Mouse (Mus musculus) embryonic facial prominence, embryonic 10.5 days (tissue): ENCODE results near the gene Aco2. TPM values are rescaled to one million over a fixed set of nuclear protein-coding genes. Genes with fewer than 3 reads are reported as not detected.

Experiments
- DNase-seq: peaks from one replicate; pipeline ENCODE4 v3.0.0-alpha.2; 2017; ENCODE audit warnings: low spot score
- H3K27ac ChIP-seq: fragments of 300-500 bp; sonication (generic); replicated peaks from 2 replicates; pipeline ENCODE4 v1.5.1; 2016; ENCODE audit warnings: mild to moderate bottlenecking
- H3K27me3 ChIP-seq: fragments of 300-500 bp; sonication (generic); replicated peaks from 2 replicates; pipeline ENCODE4 v1.6.1; 2016; ENCODE audit warnings: low read depth, mild to moderate bottlenecking; ENCODE audit not compliant: poor library complexity, severe bottlenecking
- H3K36me3 ChIP-seq: fragments of 300-500 bp; sonication (generic); replicated peaks from 2 replicates; pipeline ENCODE4 v1.6.1; 2016; ENCODE audit warnings: mild to moderate bottlenecking, moderate library complexity
- H3K4me1 ChIP-seq: fragments of 300-500 bp; sonication (generic); 2 replicates; pipeline ENCODE4 v1.6.1; 2016
- H3K4me3 ChIP-seq: fragments of 300-500 bp; sonication (generic); 2 replicates; pipeline ENCODE4 v1.5.1; 2016; ENCODE audit warnings: mild to moderate bottlenecking, moderate library complexity
- H3K9me3 ChIP-seq: fragments of 300-500 bp; sonication (generic); 2 replicates; pipeline ENCODE4 v1.6.1; 2016; ENCODE audit warnings: mild to moderate bottlenecking
- WGBS: fragments of 180-500 bp; shearing (Covaris S2); methylation state at CpG from one replicate; pipeline ENCODE4 v1.1.7; 2016; 5-methylcytosine and 5-hydroxymethylcytosine counted together
- polyA plus RNA-seq: library from polyadenylated mRNA; unstranded; fragments of >200 nt; fragmentation: Nextera tagmentation; extraction: Ambion mirVana; gene quantifications from 2 replicates; pipeline ENCODE4 v1.2.1, GENCODE M21; 2016

The Aco2 gene
- polyA plus RNA-seq, 1 experiment from 2014 or later: 153 TPM

DNA sequence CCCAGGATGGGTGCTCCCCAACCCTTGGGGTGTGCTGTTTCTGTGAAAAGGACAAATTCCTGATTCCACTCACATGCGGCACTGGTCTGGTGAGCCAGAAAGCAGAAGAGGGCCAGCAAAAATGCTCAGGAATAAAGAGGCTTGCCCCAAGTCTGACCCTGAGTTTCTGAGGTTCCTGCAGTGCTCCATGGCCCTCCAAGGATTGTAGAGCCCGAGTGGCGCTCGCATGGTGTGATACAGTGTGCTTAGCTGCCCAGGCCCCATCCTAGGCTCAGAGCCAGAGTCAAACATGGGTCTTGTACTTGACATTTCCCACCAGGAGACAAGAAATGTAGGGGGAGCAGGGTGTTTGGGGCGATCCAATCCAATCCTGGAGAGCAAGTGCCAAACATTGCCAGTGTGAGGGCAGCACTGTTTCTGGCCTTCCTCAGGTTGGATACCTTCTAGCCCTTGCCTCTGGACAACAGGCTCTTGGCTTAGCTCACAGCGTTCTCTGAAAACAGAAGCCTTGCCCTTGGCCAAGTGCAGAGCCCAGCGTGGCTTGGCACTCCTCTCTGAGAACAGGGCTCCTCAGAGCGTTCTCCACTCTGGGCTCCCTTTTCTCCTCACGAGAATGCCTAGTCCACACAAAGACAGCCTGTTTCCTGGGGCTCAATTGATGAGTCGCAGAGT is 48.6 kb downstream of the Aco2 start:
- DNase-seq: no peak
- 86% methylated on average over 10 of the region's 10 CpGs for WGBS
- H3K27ac ChIP-seq: no peak overlapping the region
- H3K36me3 ChIP-seq: peaks cover 49% of the 10 kb centered on the region
- no peaks in the 10 kb centered on the region for H3K9me3 ChIP-seq
- H3K4me1 ChIP-seq: peaks cover 18% of the 10 kb centered on the region
- no peaks in the 10 kb centered on the region for H3K27me3 ChIP-seq
- H3K4me3 ChIP-seq: no peak overlapping the region

GRCm38 (mm10) chr15:81921255-81921654 is 49.1 kb downstream of the Aco2 start:
- Histone ChIP-seq H3K27me3 (no peaks in the 10 kb centered on the region), H3K9me3 (no peaks in the 10 kb centered on the region), H3K4me3 (no peak overlapping the region), H3K27ac (no peak overlapping the region), H3K4me1 (peaks cover 23% of the 10 kb centered on the region), H3K36me3 (peaks cover 44% of the 10 kb centered on the region)
- no peak for DNase-seq
- WGBS: 77% methylated on average over 5 of the region's 5 CpGs

DNA sequence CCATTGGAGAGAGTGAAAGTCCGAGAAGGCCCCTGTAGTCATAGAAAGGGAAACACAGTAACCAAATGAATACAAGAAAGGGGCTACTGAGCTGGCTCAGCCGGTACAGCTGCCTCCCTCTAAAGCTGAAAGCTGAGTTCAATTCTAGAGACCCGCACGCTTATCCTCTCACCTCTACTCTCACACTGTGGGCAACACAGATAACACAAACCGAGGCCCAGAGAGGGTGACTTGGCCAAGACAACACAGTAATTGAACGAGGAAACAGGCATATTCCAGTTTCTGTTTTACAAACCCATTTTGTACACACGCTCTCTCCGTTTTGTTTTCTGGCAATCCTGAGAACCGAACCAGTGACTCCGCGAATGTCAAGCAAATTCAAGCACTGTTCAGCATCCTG is 52.8 kb downstream of the Aco2 start:
- Histone ChIP-seq H3K4me3 (peak overlapping the region; percentile 86), H3K27me3 (no peaks in the 10 kb centered on the region), H3K36me3 (peaks cover 20% of the 10 kb centered on the region), H3K4me1 (peaks cover 28% of the 10 kb centered on the region), H3K9me3 (no peaks in the 10 kb centered on the region), H3K27ac (no peak overlapping the region)
- no peak for DNase-seq
- 89% methylated on average over 11 of the region's 11 CpGs for WGBS

GRCm38 (mm10) chr15:81925760-81926445 is 53.8 kb downstream of the Aco2 start, which contains the start of gene Polr3h:
Polr3h (minus strand) TSS chr15:81926240.
- H3K4me1 ChIP-seq: peaks cover 28% of the 10 kb centered on the region
- peaks cover 15% of the 10 kb centered on the region for H3K36me3 ChIP-seq
- peak within 1 kb of the TSS; percentile 86 for H3K4me3 ChIP-seq
- peak; percentile 99 for DNase-seq
- peak within 1 kb of the TSS; percentile 86 for H3K27ac ChIP-seq
- under 1% methylated on average over 54 of the region's 54 CpGs for WGBS
- no peaks in the 10 kb centered on the region for H3K27me3 ChIP-seq
- H3K9me3 ChIP-seq: no peaks in the 10 kb centered on the region

- peak overlapping the region; percentile 86 for H3K4me3 ChIP-seq
- 38% methylated on average over 9 of the region's 9 CpGs for WGBS
- peaks cover 15% of the 10 kb centered on the region for H3K36me3 ChIP-seq
Observed at GRCm38 (mm10) chr15:81926446-81926822, 54.3 kb downstream of the Aco2 start.

GRCm38 (mm10) chr15:81927741-81928140 is 55.6 kb downstream of the Aco2 start:
- DNase-seq: no peak
- peaks cover 29% of the 10 kb centered on the region for H3K4me1 ChIP-seq
- 70% methylated on average over 4 of the region's 4 CpGs for WGBS
- H3K27me3 ChIP-seq: no peaks in the 10 kb centered on the region
- no peak overlapping the region for H3K4me3 ChIP-seq
- no peak overlapping the region for H3K27ac ChIP-seq
- peaks cover 11% of the 10 kb centered on the region for H3K36me3 ChIP-seq
- no peaks in the 10 kb centered on the region for H3K9me3 ChIP-seq

More at GRCm38 (mm10) chr15:81926446-81926822, 54.3 kb downstream of the Aco2 start:
- H3K4me1 ChIP-seq: peaks cover 28% of the 10 kb centered on the region
- DNase-seq: no peak
- H3K9me3 ChIP-seq: no peaks in the 10 kb centered on the region
- H3K27me3 ChIP-seq: no peaks in the 10 kb centered on the region
- peak overlapping the region; percentile 86 for H3K27ac ChIP-seq

DNA sequence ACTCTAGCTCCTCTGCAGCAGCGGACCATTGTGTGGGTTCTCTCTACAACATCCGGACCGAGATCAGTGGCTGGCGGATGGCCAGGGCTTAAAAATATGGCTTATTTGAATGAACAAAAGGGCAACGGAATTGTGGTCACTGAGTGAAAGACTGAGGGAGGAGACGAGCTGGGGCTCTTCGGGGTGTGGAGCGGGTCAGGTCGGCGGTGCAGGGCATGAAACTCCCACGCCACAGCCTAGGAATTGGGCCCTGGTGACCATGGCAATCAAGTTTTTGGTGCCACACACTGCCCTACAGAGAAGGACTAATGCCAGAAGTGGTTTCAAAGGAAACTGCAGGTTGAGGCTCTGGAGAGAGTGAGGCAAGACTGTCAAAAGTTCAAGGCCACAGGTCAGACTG is 56.2 kb downstream of the Aco2 start:
- WGBS: 73% methylated on average over 11 of the region's 11 CpGs
- peaks cover 8% of the 10 kb centered on the region for H3K36me3 ChIP-seq

DNA sequence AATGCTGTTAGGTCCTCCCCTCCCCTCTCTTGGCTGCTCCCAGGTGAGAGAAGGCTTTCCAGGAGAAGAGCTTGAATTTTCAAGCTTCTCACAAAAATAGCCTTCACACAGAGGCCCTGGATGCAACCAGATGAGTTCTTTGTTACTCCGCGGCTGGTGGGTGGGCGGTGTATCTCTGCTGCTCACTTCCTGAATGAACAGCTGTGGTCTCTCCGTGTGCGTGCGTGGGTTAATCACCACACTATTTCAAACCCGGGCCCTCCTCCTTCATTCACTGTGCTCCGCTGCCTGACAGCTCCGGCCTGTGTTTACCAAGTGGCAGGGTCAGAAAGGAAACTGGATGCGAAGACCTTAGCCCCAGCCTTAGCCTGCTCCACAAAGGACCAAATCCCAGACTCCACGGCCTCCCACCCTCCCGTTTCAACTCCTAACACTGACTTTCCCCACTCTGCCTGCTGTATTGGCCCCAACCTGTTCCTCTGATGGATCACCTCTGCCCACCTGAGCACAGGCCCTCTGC is 60.9 kb downstream of the Aco2 start:
- Histone ChIP-seq H3K4me3 (no peak overlapping the region), H3K27ac (no peak overlapping the region; the same call in 1 of the 2 replicates), H3K36me3 (no peaks in the 10 kb centered on the region), H3K4me1 (peaks cover 26% of the 10 kb centered on the region), H3K27me3 (peaks cover 9% of the 10 kb centered on the region), H3K9me3 (no peaks in the 10 kb centered on the region)
- DNase-seq: no peak
- WGBS: 48% methylated on average over 12 of the region's 12 CpGs

More for the DNA sequence above, 56.2 kb downstream of the Aco2 start:
- Histone ChIP-seq H3K4me3 (no peak overlapping the region), H3K27ac (no peak overlapping the region), H3K4me1 (peaks cover 33% of the 10 kb centered on the region), H3K27me3 (no peaks in the 10 kb centered on the region), H3K9me3 (no peaks in the 10 kb centered on the region)
- no peak for DNase-seq

GRCm38 (mm10) chr15:81933986-81934385 is 61.9 kb downstream of the Aco2 start:
- DNase-seq: no peak
- Histone ChIP-seq H3K4me3 (no peak overlapping the region), H3K4me1 (peaks cover 36% of the 10 kb centered on the region), H3K36me3 (no peaks in the 10 kb centered on the region), H3K9me3 (no peaks in the 10 kb centered on the region), H3K27ac (no peak overlapping the region), H3K27me3 (peaks cover 12% of the 10 kb centered on the region)
- WGBS: 82% methylated on average over 1 of the region's 1 CpGs

DNA sequence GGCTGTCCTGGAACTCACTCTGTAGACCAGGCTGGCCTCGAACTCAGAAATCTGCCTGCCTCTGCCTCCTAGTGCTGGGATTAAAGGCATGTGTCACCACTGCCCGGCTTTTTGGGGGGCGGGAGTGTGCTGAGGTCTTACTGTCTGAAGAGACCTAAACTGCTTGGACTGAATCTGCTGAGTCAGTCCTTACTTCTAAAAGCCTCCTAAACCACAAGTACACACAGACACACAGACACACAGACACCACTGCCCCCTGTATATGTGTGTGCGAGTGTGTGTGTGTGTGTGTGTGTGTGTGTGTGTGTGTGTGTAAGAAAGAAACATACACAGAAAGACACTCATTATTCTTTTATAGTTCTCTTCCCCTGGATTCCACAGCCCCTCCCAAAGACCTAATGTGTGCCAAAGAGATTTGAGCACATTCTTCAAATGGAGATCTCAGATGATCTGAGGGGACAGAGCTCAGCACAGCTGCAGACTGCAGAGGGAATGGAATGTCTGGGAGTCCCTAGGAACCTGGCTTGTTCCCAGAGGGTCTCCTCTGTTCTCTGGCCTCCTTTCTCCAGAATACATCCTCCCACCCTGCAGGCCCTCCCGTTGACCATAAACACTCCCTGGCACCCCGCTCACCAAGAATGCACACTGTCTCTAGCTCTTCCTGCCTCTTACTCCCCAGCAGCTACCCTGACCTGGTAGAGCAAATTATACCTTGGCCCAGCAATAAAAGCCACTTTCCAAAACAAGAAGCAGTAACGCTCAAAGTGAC is 63.9 kb downstream of the Aco2 start:
- WGBS: 58% methylated on average over 7 of the region's 7 CpGs
- no peak for DNase-seq
- H3K4me3 ChIP-seq: peak overlapping the region; percentile 61
- no peaks in the 10 kb centered on the region for H3K36me3 ChIP-seq
- peaks cover 12% of the 10 kb centered on the region for H3K27me3 ChIP-seq
- H3K4me1 ChIP-seq: peaks cover 39% of the 10 kb centered on the region
- H3K9me3 ChIP-seq: no peaks in the 10 kb centered on the region
- peak overlapping the region; percentile 65; the same call in 1 of the 2 replicates for H3K27ac ChIP-seq

DNA sequence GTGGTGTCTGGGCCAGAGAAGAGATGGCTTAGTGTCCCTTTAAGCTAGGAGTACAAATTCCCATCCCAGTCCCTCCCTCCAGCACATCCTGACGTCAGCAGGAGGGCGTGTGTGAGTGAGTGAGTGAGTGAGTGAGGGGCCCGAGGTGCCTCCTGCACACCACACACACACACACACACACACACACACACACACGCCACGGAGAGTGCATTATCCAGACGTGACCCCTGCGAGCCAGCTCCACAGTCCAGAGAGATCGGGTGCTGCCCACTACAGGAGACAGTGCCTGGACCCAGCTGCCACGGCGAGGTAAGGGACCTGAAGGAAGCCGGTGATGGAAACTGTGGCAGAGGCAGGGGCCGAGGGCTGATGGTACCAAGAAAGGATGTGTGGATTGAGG is 64.6 kb downstream of the Aco2 start, which contains the start of gene Csdc2:
Gene Csdc2, plus strand, starts transcription at position 81 of the 400 bp plus-strand sequence.
- Histone ChIP-seq H3K27ac (peak within 1 kb of the TSS; percentile 65), H3K9me3 (no peaks in the 10 kb centered on the region), H3K4me3 (peak within 1 kb of the TSS; percentile 61), H3K27me3 (peaks cover 12% of the 10 kb centered on the region), H3K4me1 (peaks cover 39% of the 10 kb centered on the region), H3K36me3 (no peaks in the 10 kb centered on the region)
- peak; percentile 68 for DNase-seq
- WGBS: under 1% methylated on average over 12 of the region's 12 CpGs
